Mouse (Mus musculus): ENCODE measurements at regions not wholly inside any gene's neighbourhood (a gene's known extent, or its start where the extent isn't known, plus 50 kb on each side); places are given as distances from the start of the nearest gene placed in this dataset.

- TF ChIP-seq CTCF (IDR thresholded peaks at IDR 0.05; ENCODE audit: control insufficient read depth, insufficient read depth, low read length): no peak
- no peak for TF ChIP-seq POLR2A (IDR thresholded peaks at IDR 0.05; ENCODE audit: borderline replicate concordance, control insufficient read depth, low read depth, low read length)
Measured at GRCm38 (mm10) chr13:16574069-16574468, 562.4 kb downstream of the Inhba start.

Measured in bone marrow, adult 2 months (tissue).